Mouse (Mus musculus) left cerebral cortex, adult 6 months (tissue): ENCODE data around the gene Slc25a25. TPM values are rescaled to one million over a fixed set of nuclear protein-coding genes. Genes with fewer than 3 reads are reported as not detected.

ENCODE experiments used
- long read RNA-seq, 2 experiments: library from polyadenylated mRNA; unstranded; transcript quantifications; one replicate each; pipeline ENCODE4 v2.0.0; 2019 to 2020
- polyA plus RNA-seq: library from polyadenylated mRNA; unstranded; fragments of <200 nt; fragmentation: Nextera tagmentation; gene quantifications from 2 replicates; pipeline ENCODE4 v1.2.3, GENCODE M21; 2021

Slc25a25 gene
- polyA plus RNA-seq, result 26.0 and 30.4 TPM in 2 replicates
- long read RNA-seq, experiment 1, transcript Slc25a25-205 (10 exons, 3,278 nt), result major isoform, 193 of 484 reads
- long read RNA-seq, experiment 1, transcript Slc25a25-202 (11 exons, 3,529 nt), result minor isoform, 45 of 484 reads
- long read RNA-seq, experiment 1, transcript Slc25a25-201 (11 exons, 3,294 nt), result minor isoform, 78 of 484 reads
- long read RNA-seq, experiment 1, transcript Slc25a25-204 (10 exons, 2,643 nt), result minor isoform, 44 of 484 reads
- long read RNA-seq, experiment 1, partial matches to known transcripts, result 23 of 484 reads
- long read RNA-seq, experiment 1, other reads (novel, unspliced or antisense), result 63 of 484 reads
- long read RNA-seq, experiment 2, transcript Slc25a25-205 (10 exons, 3,278 nt), result major isoform, 10 of 29 reads
- long read RNA-seq, experiment 2, partial matches to known transcripts, result 5 of 29 reads
- long read RNA-seq, experiment 2, other reads (novel, unspliced or antisense), result 9 of 29 reads

DNA sequence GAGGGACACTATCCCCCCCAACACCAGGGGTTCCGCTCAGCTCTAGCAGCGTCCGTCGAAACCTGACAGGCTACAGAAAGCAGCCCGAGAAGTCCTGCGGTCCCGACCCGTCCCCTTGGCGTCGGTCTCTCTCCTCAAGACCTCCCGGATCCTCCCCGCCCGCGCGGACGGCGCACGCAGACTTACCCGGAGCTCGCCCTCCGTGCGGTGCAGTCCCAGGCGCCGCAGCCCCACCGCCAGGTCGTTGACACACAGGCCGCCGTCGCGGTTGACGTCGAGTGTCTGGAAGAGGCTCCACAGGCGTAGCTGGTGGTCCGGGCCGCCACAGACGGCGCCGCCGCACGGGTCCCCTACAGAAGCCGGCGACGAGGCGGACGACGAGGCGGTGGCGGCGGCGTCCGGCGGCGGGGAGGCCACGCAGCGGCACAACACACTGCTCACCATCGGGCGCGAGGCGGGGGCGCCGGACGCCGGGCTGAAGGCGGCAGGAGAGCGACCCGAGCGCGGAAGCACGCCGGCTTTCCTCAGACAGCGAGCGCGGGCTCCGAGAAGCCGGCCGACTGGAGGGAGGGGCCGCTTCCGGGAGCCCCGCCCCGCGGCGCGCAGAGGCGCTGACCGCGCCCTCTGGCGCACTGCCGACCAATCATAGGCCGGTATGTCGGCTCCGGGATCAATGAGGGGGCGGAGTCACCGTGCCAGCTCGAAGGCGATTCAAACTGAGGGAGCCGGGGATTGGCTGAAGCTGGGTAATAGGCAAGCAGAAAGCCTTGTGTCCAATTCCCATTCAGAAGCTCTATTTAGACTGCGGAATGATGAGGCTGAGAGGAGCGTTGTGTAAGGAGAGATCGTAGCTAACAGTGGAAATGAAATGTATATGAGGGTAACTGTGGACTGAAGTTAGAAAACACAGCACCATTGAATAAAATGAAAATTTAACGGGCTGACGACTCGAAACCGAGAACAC is at the start of gene Slc25a25:
TSS of gene Slc25a25 (minus strand) at position 565 of the 964 bp plus-strand sequence.

DNA sequence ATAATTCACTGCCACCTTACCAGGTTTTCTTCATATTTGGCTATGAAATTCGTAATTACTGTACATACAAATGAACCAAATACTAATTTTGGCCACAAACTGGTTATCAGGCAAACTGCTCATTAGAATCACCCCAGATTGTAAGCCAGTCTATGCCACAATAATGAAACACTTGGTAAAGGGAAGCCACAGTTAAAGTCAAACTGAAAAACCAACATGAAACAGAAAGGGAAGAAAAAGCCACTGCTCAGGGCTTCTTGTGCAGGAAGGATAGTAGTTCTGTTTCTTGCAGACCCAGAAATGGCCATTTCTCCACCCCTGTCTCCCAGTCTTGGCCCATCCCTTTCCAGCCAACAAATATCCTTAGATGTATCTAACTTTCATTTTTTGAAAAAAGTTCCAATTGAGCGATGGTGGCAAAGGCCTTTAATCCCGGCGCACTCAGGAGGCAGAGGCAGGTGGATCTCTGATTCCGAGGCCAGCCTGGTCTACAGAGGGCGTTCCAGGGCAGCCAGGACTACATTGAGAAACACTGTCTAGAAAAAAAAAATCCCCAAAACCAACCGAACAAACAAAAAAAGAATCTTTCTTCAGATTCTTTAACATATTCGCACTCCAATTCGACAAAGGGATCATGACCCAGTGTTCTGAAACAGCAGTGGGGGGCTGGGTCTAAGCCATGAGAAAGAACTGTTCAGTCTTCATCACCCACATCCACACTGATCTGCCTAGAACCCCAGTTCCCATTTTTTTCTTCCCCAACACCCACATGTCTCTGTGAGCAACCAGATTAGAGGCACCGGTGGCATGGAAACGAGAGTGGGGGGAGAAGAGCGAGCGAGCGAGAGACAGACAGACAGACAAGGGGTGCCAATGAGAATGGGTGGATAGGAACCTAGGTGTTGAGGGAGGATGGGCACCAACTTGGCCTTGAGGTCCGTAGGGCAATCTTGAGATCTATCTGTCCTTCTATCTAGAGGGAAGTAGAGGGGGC is 1.2 kb downstream of the Slc25a25 start, which contains the start of gene Naif1:
TSS of gene Naif1 (plus strand) at position 697 of the 994 bp plus-strand sequence.

DNA sequence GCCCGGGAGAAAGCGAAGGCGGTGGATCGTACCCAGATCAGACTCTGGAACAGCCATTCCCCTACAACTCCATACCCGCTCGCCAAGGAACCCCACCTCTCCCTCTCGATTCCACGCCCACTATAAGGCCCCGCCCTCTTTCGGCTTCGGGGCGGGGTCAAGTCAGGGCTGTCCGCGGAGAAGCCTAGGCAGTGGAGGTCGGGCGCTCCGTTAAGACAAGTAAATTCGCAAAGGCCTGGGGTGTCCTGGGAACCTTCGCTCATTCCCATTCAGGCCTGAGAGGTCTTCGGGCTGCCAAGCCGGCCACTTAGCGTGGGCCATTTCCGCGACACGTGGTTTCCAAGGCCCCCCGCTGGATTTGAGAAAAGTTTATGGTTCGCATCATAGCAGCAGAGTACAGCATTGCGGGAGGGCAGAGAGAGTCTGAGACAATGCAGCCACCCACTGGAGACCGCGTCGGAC is 55.7 kb downstream of the Slc25a25 start, which contains the start of gene Ptges2:
TSS of gene Ptges2 (plus strand) at position 413 of the 462 bp plus-strand sequence.

DNA sequence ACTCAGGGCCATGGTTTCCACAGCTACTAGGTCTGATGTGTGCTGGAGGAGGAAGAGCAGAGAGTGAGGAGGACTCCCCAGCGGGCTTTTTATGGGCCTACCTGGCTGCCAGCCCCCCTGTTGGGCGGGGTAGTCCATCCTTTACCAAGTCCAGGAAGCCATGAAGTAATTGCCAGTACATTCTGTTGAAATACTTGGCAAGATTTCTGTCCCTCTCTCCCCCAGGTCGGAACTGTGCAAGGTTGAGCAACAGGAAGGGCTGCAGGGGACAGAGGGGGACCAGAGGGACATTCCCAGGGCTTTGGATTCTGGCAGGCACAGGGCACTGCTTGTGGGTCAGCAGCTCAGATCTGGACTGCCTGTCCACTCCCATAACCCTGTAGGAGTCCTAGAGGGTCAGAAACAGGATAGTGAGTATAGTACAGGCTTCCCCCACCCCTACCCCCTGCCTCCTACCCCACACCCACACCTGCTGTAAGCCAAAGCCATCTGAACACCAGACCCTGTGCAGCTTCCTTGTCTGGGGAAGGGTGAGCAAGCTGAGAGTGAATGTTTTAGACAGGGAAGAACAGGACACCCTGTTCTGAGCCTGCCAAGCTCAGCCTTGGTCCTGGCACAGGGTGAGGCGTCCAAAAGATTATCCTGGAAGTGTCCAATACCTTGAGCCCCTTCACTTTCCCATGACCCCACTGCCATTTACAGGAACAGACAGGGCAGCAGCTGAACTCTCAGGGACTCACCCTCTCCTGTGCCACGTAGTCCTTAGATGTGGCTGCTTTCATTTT is 63.3 kb downstream of the Slc25a25 start, which contains the start of gene Lcn2:
TSS of gene Lcn2 (minus strand) at position 547 of the 785 bp plus-strand sequence.

DNA sequence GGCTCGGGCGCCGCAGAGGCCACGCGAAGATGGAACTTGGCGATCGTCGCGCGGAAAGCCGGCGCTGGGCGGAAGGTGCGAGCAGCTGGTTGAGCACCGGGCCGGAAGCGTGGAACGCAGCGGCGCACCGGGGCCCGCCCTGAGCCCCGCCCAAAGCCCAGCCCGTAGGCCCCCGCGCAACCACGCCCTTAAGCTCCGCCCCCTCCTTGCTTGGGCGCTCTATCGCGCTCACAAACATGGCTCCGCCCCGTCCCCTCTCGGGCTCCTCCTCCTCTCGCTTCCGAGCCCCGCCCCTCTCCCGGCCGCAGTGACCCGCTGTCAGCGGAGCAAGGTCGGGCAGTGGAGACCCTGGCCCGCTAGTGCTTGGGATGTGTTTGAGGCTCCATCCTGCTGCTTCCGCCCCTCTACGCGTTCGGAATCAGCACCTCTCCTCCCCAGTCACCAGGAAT is 69.4 kb downstream of the Slc25a25 start, which contains the start of gene 1110008P14Rik:
TSS of gene 1110008P14Rik (minus strand) at position 164 of the 449 bp plus-strand sequence.

Other genes starting within 250 kb of the Slc25a25 start
- gene Pomt1, start 214.9 kb downstream of the Slc25a25 start, polyA plus RNA-seq, result 7.7 and 8.6 TPM in 2 replicates
- gene Uck1, start 191.3 kb downstream of the Slc25a25 start, polyA plus RNA-seq, result 29.9 and 37.2 TPM in 2 replicates
- 22.9 and 25.4 TPM in 2 replicates for gene Golga2, start 164.1 kb downstream of the Slc25a25 start, polyA plus RNA-seq
- gene Swi5, start 163.4 kb downstream of the Slc25a25 start, polyA plus RNA-seq, result 187 and 257 TPM in 2 replicates
- 18.2 and 22.3 TPM in 2 replicates for gene Ciz1, start 99.1 kb downstream of the Slc25a25 start, polyA plus RNA-seq
- 192 and 259 TPM in 2 replicates for gene Dnm1, start 98.1 kb downstream of the Slc25a25 start, polyA plus RNA-seq
- gene 1110008P14Rik, start 69.5 kb downstream of the Slc25a25 start, polyA plus RNA-seq, result 1,229 and 1,329 TPM in 2 replicates
- 0.48 TPM in 1 of 2 replicates, not detected in the other for gene Lcn2, start 63.2 kb downstream of the Slc25a25 start, polyA plus RNA-seq
- 16.4 and 56.6 TPM in 2 replicates for gene Ptges2, start 55.5 kb downstream of the Slc25a25 start, polyA plus RNA-seq
- gene Naif1, start 988 bp downstream of the Slc25a25 start, polyA plus RNA-seq, result 2.7 and 3.6 TPM in 2 replicates
- gene Fam102a, start 83.9 kb upstream of the Slc25a25 start, polyA plus RNA-seq, result 11.8 and 47.4 TPM in 2 replicates
- 158 and 169 TPM in 2 replicates for gene Dpm2, start 119.4 kb upstream of the Slc25a25 start, polyA plus RNA-seq
- 1.8 and 2.5 TPM in 2 replicates for gene Pip5kl1, start 123.4 kb upstream of the Slc25a25 start, polyA plus RNA-seq
- 0.82 and 1.0 TPM in 2 replicates for gene 9430097D07Rik, start 124.2 kb upstream of the Slc25a25 start, polyA plus RNA-seq
- 30.9 and 36.6 TPM in 2 replicates for gene St6galnac4, start 135.7 kb upstream of the Slc25a25 start, polyA plus RNA-seq
- gene St6galnac6, start 148.3 kb upstream of the Slc25a25 start, polyA plus RNA-seq, result 13.3 and 40.6 TPM in 2 replicates
- 112 and 131 TPM in 2 replicates for gene Ak1, start 170.3 kb upstream of the Slc25a25 start, polyA plus RNA-seq
- 10.8 and 14.2 TPM in 2 replicates for gene Eng, start 195.2 kb upstream of the Slc25a25 start, polyA plus RNA-seq